13 mouse cellular contexts compared by ENCODE assay signal in the genomic region with DNA sequence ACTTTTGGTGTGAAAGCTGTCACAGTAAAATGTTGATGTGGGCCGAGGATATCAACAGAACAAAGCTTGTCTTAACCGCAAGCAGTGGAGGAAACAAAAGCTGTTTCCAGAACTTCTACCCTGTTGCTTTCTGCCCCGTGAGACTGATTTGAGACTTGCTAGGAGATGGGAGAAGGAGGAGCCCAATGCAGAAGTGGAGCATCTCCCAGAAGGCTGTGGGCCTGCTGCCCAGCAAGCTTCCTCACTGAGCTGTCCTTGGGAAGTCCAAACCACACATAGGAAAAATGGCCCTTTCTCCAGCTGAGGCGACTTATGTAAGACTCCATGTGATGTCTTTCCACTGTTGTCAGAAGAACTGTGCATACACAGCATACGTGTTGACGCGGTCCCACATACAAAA.
DNase-seq lines count a peak whose midpoint lies in the region; ATAC-seq and TF ChIP-seq lines count a peak whose summit lies in the region.
"Had no signal": no experiment of that assay in that cellular context is flagged by ENCODE, and none has a peak within 500 bp of the region (broad histone marks: within the 10 kb centered on the region; RNA-seq: fewer than 3 reads in every experiment).

No protein-coding gene starts in this region.

- peak; percentile 58 to 72 for DNase-seq in heart, adult 2 months
- no peak for DNase-seq in heart, embryonic 10.5 days (ENCODE audit: low spot score)
- peak; percentile 55 for DNase-seq in heart, postnatal 25 days (ENCODE audit: low spot score)
- DNase-seq in kidney, adult 2 months: no peak
- DNase-seq in layer of hippocampus, postnatal 14 days (ENCODE audit: low spot score in 2 of 2): no peak

- peaks cover 22% of the 10 kb centered on the region for H3K4me1 ChIP-seq in heart, adult 2 months (ENCODE audit: control insufficient read depth, insufficient read depth, low read length)
- peaks cover 13% of the 10 kb centered on the region for H3K4me1 ChIP-seq in heart, embryonic 10.5 days
- H3K4me1 ChIP-seq in bone marrow macrophage, adult 2 months (ENCODE audit: control insufficient read depth, insufficient read depth, low read length): peaks cover 32% of the 10 kb centered on the region
- no peaks in the 10 kb centered on the region for H3K4me1 ChIP-seq in kidney, adult 2 months (ENCODE audit: control insufficient read depth, insufficient read depth, low read length)
- peaks cover 34% of the 10 kb centered on the region for H3K4me1 ChIP-seq in kidney, embryonic 15.5 days

- no peak overlapping the region for H3K4me2 ChIP-seq in kidney, embryonic 15.5 days
- H3K4me2 ChIP-seq: forebrain, embryonic 12.5 days; midbrain, embryonic 12.5 days; neural tube, embryonic 13.5 days had no signal

- peak; percentile 14 for ATAC-seq in CD4-positive, CD25-positive, alpha-beta regulatory T cell, adult 4 months
- ATAC-seq in kidney, embryonic 15.5 days (replicated peaks; ENCODE audit: low FRiP score): no peak

- H3K27me3 ChIP-seq in heart, adult 2 months (ENCODE audit: control insufficient read depth, insufficient read depth, low read length): no peaks in the 10 kb centered on the region
- no peaks in the 10 kb centered on the region for H3K27me3 ChIP-seq in heart, embryonic 10.5 days (ENCODE audit: insufficient read depth, poor library complexity, severe bottlenecking)
- no peaks in the 10 kb centered on the region for H3K27me3 ChIP-seq in kidney, adult 2 months (replicated peaks; ENCODE audit: control insufficient read depth, insufficient read depth, low read length)
- H3K27me3 ChIP-seq in kidney, embryonic 15.5 days: no peaks in the 10 kb centered on the region
- H3K27me3 ChIP-seq: forebrain, embryonic 12.5 days; midbrain, embryonic 12.5 days; neural tube, embryonic 13.5 days had no signal

- no peaks in the 10 kb centered on the region for H3K36me3 ChIP-seq in heart, adult 2 months (ENCODE audit: control insufficient read depth, insufficient read depth, low read length)
- peaks cover 8% of the 10 kb centered on the region; the same call in 1 of the 2 replicates for H3K36me3 ChIP-seq in heart, embryonic 10.5 days
- H3K36me3 ChIP-seq in kidney, adult 2 months (ENCODE audit: control insufficient read depth, insufficient read depth, low read length): no peaks in the 10 kb centered on the region
- no peaks in the 10 kb centered on the region for H3K36me3 ChIP-seq in kidney, embryonic 15.5 days
- H3K36me3 ChIP-seq: forebrain, embryonic 12.5 days; midbrain, embryonic 12.5 days had no signal

- no peaks in the 10 kb centered on the region for H3K9me3 ChIP-seq in heart, embryonic 10.5 days
- H3K9me3 ChIP-seq in kidney, embryonic 15.5 days (replicated peaks): no peaks in the 10 kb centered on the region
- H3K9me3 ChIP-seq: embryonic facial prominence, embryonic 10.5 days; forebrain, embryonic 12.5 days; midbrain, embryonic 12.5 days; neural tube, embryonic 13.5 days had no signal

- peaks cover 9% of the 10 kb centered on the region for H3K79me2 ChIP-seq in heart, adult 2 months (replicated peaks; ENCODE audit: control insufficient read depth, insufficient read depth, low read length)

- intact Hi-C loops in heart, adult 2 months (cut with DNase I): no loop called here
- intact Hi-C loops in heart, postnatal 25 days (cut with DNase I): no loop called here

- no peak overlapping the region for H3K4me3 ChIP-seq in heart, adult 2 months
- H3K4me3 ChIP-seq in heart, embryonic 10.5 days: no peak overlapping the region
- no peak overlapping the region for H3K4me3 ChIP-seq in bone marrow macrophage, adult 2 months (ENCODE audit: insufficient read depth, low read length)
- H3K4me3 ChIP-seq in kidney, adult 2 months (ENCODE audit: insufficient read depth, low read depth, low read length): no peak overlapping the region
- no peak overlapping the region for H3K4me3 ChIP-seq in kidney, embryonic 15.5 days (replicated peaks)
- H3K4me3 ChIP-seq: embryonic facial prominence, embryonic 10.5 days; forebrain, embryonic 12.5 days; midbrain, embryonic 12.5 days; neural tube, embryonic 13.5 days had no signal

- peak overlapping the region; percentile 55 for H3K27ac ChIP-seq in heart, adult 2 months
- H3K27ac ChIP-seq in heart, embryonic 10.5 days: no peak overlapping the region
- peak overlapping the region; percentile 17; the same call in 1 of the 2 replicates for H3K27ac ChIP-seq in bone marrow macrophage, adult 2 months (ENCODE audit: insufficient read depth, low read depth, low read length)
- no peak overlapping the region for H3K27ac ChIP-seq in kidney, adult 2 months (ENCODE audit: insufficient read depth, low read depth, low read length)
- H3K27ac ChIP-seq in kidney, embryonic 15.5 days: no peak overlapping the region
- H3K27ac ChIP-seq: embryonic facial prominence, embryonic 10.5 days; forebrain, embryonic 12.5 days; kidney, postnatal 0 days; midbrain, embryonic 12.5 days; neural tube, embryonic 13.5 days had no signal

- no peak for TF ChIP-seq EP300 in heart, adult 2 months (IDR thresholded peaks at IDR 0.05; ENCODE audit: insufficient read depth, low read depth, low read length)

- H3K9ac ChIP-seq in heart, adult 2 months (ENCODE audit: low read depth, low read length): no peak overlapping the region
- no peak overlapping the region for H3K9ac ChIP-seq in kidney, embryonic 15.5 days
- H3K9ac ChIP-seq: forebrain, embryonic 12.5 days; midbrain, embryonic 12.5 days; neural tube, embryonic 13.5 days had no signal

- 0 out of 2 replicates have a peak, but pooled peaks have one; percentile 11 for TF ChIP-seq POLR2A in heart, adult 2 months (IDR thresholded peaks at IDR 0.05; ENCODE audit: insufficient read depth, low read depth, low read length)
- no peak for TF ChIP-seq POLR2A in bone marrow macrophage, adult 2 months (IDR thresholded peaks at IDR 0.05; ENCODE audit: borderline replicate concordance, low read depth, low read length)
- TF ChIP-seq POLR2A in kidney, adult 2 months (IDR thresholded peaks at IDR 0.05; ENCODE audit: low read depth, low read length): no peak

- no peak for TF ChIP-seq CTCF in heart, adult 2 months (IDR thresholded peaks at IDR 0.05)
- no peak for TF ChIP-seq CTCF in bone marrow macrophage, adult 2 months (IDR thresholded peaks at IDR 0.05; ENCODE audit: low read depth, low read length)
- TF ChIP-seq CTCF in kidney, adult 2 months (conservative IDR thresholded peaks at IDR 0.05; ENCODE audit: insufficient read depth, insufficient read length, low read depth, low read length): no peak

- 64% methylated on average over 7 of the region's 7 CpGs for WGBS in heart, adult 2 months
- 85% methylated on average over 7 of the region's 7 CpGs for WGBS in heart, embryonic 10.5 days
- WGBS in kidney, adult 2 months: 89% methylated on average over 7 of the region's 7 CpGs
- 81% methylated on average over 7 of the region's 7 CpGs for WGBS in kidney, embryonic 15.5 days

Comparison
In these comparisons a context has a peak if more than half of its experiments do, and no peak if none do; other contexts are left out.
1. DNase-seq: peak in heart, adult 2 months (2 of 2) and heart, postnatal 25 days (single experiment); none in heart, embryonic 10.5 days (single experiment), kidney, adult 2 months (single experiment) and layer of hippocampus, postnatal 14 days (0 of 2).
2. H3K27ac ChIP-seq: peak in heart, adult 2 months (single experiment) and bone marrow macrophage, adult 2 months (single experiment); none in heart, embryonic 10.5 days (single experiment), kidney, adult 2 months (single experiment) and kidney, embryonic 15.5 days (single experiment).